Mouse (Mus musculus) neutrophil, adult 5-6 weeks (primary cell): ENCODE data around the gene 5730455P16Rik. TPM values are rescaled to one million over a fixed set of nuclear protein-coding genes. Genes with fewer than 3 reads are reported as not detected.
"Not testable (repeated sequence)": the region's sequence is repeated elsewhere in the genome, so short reads cannot be mapped to it uniquely, and the experiment has no call there.

Experiments used
- ATAC-seq: fragments of 151-379, 151-347 bp; 2 replicates; pipeline ENCODE4 v1.8.0; 2017; ENCODE audit warnings: mild to moderate bottlenecking, moderate TSS enrichment; ENCODE audit not compliant: insufficient number of reproducible peaks, poor library complexity, low FRiP score, severe bottlenecking; ENCODE audit errors: extremely low read depth
- total RNA-seq: library from RNA; stranded (forward); fragments of 200-1000 nt; gene quantifications from 2 replicates; pipeline ENCODE4 v1.2.3, GENCODE M21; 2017

5730455P16Rik gene
- total RNA-seq, 1 experiment from 2014 or later, result 9.7 TPM

DNA sequence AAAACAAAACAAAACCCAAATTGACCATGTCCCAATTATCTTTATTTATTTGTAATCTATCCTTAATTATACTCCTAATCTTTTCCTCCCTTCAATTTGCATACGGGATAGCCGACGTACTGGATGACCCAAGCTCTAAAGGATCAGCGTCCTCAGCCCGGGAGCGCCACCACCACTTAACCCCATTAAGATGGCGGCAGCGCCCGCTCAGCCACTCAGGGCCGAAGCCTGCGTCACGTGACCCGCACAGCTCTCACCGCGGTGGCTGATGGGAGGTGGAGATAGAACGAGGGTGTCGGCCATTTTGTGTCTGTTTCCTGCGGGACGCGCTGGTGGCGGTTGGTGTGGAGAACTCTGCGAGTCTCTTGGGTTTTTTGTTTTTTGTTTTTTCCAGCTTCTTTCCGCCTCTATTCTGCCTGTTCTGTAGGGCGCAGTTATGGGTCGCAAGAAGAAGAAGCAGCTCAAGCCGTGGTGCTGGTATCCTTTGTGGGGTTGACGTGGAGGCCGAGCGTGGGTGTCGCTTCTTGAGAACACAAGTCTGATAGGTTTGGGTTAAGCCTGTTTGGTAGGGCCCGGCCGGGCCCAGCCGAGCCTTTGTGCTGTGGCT lies 5.3 kb upstream of the 5730455P16Rik start, which contains the start of gene Zfp207:
Gene Zfp207 (plus strand): TSS at position 261 of the 607 bp plus-strand sequence.
- ATAC-seq, result peak; percentile 97

DNA sequence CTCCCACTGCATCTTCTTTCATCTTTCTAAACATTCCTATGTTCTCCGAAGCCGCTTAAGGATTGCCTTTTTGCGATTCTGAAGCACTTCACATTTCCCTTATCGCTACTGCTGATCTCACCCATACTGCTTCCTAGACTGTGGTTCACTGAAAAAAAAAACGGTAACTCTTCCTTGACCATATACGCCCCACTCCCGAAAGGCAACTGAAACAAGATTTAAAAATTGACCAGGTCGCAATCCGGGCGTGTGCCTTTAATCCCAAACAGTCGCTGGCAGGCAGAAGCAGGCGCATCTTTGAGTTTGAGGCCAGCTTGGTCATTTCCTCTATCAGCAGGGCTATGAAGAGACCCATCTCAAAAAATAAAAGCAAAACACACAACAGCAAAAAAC lies 4.8 kb upstream of the 5730455P16Rik start:
- ATAC-seq, result no peak

DNA sequence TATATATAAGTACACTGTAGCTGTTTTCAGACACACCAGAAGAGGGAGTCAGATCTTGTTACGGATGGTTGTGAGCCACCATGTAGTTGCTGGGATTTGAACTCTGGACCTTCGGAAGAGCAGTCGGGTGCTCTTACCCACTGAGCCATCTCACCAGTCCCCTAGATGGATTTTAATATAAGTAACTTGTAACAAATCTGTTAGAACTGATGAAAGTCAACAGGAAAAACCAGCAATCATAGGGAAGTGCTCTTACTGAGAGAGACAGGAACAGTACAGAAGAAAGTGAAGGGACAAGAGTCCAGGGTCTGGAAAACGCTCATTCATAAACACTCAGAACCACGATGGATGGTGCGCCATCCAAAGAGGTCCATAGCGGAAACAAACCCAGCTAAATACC lies 1.4 kb upstream of the 5730455P16Rik start:
- not testable (repeated sequence) for ATAC-seq

DNA sequence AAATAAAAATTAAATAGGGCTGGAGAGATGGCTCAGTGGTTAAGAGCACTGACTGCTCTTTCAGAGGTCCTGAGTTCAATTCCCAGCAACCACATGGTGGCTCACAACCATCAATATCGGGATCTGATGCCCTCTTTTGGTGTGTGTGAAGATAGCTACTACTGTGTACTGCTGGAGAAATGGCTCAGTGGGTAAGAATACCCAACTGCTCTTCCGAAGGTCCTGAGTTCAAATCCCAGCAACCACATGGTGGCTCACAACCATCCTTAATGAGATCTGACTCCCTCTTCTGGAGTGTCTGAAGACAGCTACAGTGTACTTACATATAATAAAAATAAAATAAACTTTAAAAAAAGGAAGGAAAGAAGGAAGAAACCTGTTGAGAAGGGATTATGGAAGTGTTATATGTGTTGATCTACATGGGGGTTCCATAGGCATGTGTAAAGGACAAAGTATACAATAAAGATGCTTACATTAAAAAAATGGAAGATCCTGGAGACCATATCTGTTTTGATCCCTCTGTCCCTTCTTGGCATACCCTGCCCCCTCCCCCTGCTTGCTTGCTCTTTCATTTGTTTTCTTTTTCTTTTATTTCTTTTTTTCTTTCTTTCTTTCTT lies 726 bp upstream of the 5730455P16Rik start:
- not testable (repeated sequence) for ATAC-seq

DNA sequence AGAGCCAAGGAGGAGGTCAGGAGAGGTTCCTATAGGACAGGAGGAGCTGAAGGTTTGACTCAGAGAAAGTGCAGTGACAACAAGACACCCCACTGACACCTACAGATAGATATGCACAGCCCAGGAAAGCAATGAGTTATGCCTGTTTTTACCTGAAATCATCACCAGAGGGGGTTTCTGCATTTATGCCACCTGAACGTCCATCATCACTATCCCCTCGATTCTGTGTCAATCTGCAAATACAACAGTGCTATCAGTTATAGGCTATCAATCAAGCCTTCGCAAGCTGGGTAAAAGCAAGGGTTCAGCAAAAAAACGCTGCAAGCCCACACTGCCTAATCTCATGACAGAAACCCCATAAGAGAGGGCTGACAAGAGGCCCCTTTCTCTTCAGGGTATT lies 1.2 kb downstream of the 5730455P16Rik start:
- ATAC-seq, result no peak

DNA sequence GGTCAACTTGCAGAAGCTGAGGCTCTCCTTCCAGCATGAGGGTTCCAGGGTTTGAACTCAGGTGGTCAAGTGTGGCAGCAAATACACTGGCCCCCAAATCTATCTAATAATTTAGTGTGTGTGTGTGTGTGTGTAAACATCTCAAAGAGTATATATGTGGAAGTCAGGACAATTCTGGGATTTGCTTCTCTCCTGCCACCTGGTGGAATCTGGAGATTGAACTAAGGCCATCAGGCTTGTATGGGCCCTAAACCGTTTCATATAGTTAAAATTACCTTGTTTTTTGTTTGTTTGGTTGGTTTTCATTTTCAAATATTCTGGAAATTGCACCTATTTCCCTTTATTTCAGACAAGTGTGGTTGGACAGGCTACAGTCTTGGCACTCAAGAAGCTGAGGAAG lies 8.9 kb downstream of the 5730455P16Rik start:
- ATAC-seq, result no peak

DNA sequence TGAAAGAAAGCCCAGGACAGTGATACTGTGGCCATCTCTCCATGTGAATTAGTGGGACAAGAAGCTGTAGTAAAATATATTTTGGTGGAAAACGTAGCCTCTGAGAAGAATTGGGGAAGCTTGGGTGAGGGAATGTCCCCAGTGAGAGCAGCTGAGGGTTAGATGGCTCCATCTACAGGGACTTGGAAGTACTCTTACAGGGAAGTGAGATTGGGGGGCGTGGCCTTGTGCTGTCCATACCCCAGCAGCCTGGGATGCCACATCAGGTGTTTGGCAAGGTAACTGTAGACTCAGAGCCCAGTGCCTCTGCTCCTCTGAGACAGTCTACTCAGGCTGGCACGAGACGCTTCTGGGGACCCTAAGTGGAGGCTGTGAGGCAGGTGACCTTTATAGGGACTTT lies 23.0 kb downstream of the 5730455P16Rik start:
- no peak for ATAC-seq

DNA sequence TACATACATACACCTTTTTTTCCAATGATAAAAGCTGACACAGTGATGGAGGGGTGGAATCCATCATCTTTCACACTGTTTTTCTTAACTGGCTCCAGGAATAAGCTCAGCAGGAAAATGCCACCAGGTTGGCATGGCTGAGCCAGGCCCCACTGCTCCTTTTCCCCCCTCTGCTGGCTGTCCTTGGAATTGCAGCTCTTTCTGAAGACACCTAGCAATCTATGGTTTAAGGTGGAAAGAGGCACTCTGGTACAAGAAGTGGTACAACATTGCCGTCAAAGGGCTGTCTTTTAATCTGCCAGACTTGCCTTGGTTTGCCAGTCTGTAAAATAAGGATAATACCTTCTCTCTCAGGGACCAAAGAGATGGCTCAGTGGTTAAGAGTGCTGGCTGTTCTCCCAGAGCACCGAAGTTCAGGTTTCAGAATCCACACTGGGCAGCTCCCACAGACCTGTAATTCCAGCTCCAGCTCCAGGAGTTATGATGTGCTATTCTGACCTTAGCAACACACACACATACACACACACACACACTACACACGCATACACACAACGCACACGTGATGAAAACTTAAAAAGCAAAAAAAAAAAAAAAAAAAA lies 25.9 kb downstream of the 5730455P16Rik start:
- ATAC-seq, result peak; percentile 67; the same call in 1 of the 2 replicates

DNA sequence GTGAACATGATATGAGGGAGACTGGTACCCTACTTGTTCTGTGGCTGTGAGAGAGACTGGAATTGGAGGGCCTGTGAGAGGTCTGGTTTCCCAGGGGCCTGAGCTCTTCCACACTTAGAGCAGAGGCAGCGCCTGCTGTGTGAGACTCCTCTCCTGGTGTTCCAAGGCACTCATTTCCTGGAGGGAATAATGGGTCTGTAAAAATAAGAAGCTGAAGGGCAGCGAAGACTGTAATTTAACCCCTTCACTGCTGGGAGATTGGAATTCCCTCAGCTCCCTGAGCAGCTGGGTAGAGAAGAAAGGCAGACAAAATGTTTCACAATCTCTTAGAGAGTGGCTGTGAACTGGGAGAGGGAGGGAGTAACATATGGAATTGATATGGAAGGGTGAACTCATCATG lies 35.4 kb downstream of the 5730455P16Rik start:
- ATAC-seq, result no peak

DNA sequence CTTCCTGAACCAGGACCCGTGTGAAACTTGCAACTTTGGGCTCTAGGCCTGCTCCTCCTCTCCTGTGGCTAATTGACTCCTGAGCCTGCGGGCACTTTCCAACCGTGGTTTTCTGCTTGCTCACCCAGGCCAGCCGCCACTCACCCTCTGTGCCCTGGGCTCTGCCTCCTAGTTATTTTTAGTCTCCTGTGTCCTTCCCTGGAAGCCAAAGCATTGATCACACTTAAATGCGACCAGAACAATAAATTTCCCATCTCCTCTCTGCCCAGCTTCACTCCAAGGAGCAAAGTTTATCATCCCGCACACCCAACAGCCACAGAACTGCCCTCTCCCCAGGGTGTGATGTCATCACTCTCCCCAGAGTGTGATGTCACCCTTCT lies 41.5 kb downstream of the 5730455P16Rik start:
- ATAC-seq, result no peak

DNA sequence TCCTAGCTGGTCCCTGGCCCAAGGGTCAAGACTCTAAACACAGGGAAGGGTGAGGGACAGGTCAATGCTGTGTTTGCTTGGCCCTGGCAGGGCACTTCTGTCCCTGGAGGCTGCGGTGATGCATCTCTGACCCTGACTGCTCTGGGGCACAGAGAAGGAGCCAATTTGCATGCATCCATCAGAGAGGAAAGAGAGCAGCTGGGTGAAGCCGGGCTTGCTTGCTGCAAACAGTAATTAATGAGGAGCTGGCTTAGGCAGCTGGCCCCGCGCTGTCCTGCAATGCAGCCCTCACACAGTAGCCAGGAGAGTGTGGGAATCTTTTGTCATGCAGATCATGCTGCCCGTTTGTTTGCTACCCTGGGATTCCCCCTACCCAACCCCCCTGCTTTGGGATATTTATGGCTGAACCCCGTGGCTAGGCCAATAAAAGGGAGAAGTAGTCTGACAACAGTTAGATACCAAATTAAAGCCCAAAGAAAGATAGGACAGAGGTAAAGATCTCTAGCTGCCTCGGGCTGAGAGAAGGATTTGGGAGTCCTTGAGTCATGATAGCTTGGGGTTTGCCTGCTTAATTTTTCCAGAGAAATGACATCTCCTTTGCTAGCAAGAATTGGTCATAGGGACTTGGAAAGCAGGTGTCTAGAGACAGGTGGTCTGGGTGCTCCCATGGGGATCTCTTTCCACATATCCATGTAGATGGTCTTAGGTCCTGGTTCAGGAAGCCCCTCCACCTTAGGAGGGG lies 42.1 kb downstream of the 5730455P16Rik start:
- ATAC-seq, result no peak

DNA sequence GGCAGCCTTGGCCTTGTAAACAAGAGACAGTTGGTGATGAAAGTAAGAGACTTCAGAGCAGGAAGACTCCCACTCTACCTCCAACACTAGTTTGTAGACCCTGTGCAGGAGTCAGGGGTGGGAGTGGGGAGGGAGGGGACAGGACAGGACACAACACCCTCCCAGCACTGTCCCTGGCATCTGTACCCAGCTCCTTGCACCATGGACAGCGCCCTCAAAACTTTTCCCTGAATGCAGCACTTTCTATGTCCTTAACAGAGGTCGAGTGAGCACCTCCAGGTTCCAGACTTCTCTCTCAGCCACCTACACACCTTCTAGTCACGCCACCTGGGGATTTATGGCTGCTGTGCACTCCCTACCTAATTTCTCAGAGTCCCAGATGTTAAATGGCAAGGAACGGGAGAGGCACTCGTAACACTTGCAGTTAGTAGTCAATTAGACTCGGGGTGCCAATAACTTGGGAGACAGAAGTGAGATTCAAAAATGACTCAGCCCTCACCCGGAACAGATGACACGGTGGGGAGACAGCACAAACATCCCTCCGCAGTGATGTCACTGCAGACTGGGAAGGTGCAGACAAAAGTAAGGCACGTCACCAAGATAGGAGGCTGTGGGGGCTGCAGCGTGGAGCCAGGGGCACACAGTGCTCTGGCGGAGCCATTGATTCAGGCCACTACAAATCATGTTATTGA lies 45.0 kb downstream of the 5730455P16Rik start:
- ATAC-seq, result no peak

DNA sequence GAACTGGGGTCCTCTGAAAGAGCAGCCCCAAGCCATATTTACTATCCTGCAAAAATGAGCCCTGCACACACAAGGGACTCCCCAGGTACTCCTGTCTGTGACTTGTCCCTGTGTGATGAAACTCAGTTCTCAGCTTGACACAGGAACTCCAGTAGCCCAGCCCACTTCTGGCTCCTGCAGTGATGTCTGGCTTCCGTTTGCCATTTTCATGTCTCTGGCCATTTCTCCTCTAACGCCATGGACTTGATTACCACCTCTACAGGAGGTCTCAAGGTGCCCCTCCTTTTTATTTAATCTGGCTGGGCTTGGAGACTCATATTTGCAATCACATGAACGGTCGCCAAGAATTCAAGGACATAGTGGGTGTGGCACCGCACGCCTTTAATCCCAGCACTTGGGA lies 53.2 kb downstream of the 5730455P16Rik start:
- ATAC-seq, result no peak

DNA sequence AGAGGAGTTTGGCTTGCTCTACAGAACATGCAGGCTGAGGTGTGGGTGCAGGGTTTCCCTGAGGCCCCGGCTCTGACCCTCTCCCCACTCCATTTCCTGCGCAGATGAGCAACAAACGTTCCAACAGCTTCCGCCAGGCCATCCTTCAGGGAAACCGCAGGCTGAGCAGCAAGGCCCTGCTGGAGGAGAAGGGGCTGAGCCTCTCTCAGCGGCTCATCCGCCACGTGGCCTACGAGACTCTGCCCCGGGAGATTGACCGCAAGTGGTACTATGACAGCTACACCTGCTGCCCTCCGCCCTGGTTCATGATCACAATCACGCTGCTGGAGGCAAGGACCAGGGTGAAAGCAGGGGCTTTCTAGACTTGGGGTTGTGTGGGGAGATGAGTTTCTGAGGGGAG lies 54.6 kb downstream of the 5730455P16Rik start:
- ATAC-seq, result no peak

DNA sequence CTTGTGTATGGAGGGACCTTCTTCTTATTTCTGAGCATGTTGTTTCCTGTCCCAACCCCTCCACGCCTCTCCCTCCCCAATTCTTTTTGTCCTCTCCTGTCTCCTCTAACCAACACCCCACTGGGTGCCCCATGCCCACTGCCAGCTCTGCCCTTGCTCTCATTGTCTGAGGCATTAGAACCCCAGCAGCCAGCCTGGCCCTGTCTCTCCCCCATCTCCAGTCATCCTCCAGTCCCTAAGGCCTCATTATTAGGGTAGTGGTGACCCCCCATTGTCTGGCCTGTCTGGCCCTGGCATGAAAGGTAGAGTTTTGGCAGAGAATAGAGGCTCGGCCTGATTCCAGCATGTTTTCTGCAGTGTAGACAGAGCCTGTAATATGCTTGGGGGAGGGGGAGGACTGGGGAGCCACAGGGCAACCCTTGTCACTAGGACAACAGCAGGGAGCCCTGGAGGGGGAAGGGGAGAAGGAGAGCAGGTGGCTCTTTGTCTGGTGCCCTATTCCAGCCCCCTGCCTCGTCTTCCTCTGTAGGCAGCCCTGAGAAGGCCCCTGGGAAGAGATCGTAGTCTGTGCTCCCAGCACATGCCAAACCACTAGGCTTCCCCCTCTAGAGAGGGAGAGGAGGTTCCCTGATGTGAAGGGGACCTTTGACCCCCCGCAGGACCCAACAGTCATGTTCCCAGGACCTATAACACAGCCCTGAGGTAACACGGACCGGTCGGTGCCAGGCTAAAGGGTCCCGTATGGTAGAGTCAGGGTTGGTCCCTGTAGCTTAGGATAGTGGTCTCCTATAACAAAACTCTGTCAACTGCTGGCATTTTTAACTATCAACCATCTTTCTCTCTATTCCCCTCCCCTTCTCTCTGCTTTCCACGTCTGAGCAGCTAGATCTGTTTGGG lies 61.8 kb downstream of the 5730455P16Rik start:
- ATAC-seq, result no peak

DNA sequence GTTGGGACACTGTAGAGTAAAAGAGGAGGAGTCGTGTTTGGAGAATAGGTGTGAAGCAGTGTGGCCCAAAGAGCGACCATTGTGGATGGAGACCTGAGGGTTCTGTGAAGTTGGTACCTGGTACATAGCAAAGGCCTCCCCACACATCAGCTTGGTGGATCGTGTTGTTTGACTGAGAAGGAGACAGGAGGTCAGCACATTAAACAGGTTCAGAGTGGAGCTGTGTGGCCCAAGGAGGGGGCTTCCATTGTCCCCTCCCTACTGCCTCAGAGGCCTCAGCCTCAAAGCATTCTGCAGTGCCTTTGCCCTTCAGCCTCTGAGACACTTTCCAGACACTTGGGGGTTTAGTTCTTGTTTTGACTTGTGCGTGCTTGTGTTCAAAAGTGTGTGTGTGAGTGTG lies 63.9 kb downstream of the 5730455P16Rik start:
- no peak for ATAC-seq

DNA sequence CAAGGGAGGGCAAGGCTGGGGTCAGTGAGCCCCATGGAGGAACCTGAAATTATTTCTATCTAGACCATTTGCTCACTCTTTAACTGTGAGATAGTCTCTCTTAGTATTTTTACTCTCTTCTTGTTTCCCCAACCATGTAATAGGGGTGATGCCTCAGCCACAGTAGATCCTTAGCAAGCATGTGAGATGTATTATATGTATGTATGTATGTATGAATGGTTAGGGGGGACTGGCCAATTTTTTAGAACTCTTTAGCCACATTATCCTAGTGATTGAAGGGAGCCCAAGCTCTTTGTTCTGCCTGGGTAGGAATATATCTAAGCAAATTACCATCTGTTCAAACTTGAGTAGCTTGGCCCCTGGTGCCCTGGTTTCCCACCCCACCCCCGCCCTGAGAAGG lies 64.4 kb downstream of the 5730455P16Rik start:
- ATAC-seq, result no peak

DNA sequence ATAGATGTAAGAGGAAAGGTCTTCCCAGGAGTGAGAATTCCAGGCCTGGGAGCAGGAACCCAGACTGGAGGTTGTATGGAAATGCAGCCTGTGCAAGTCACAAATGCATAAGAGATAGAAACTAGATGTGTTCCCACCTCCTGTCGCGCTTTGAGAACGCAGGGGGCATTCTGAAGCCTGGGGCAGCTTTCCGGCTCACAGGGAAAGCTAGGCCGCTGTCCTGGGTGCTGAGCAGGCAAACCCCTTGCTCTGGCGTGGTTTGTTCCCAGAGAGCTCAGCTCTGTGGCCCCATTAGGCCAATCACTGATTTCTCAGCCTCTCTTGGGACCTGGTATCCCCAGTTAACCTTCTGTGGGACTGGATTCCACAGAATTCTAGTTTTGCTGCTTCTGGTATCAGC lies 65.3 kb downstream of the 5730455P16Rik start:
- ATAC-seq, result no peak
